Mouse (Mus musculus): ENCODE results near the gene Neu3. TPM values are rescaled to one million over a fixed set of nuclear protein-coding genes. Genes with fewer than 3 reads are reported as not detected.

Neu3 gene
- polyA plus RNA-seq, 2 experiments, result 3.0 to 3.2 TPM

DNA sequence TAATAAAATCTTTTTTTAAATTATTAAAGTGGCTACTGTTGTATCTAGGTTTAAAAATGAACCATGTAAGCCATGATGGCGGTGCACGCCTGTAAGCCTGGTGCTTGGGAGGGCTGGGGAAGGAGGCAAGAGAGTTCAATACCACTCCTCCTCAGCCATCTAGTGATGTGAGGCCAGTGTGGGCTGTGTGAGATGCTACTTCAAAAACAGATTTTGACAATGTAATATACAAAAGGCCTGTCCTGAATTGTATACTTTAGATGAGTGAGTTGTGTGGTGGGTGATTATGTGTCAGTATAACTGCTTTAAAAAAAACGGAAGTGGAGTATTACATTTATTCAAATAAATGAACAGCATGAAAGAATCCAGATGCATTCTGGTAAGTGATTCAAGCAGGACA is 41.4 kb downstream of the Neu3 start:
- peaks cover 16% of the 10 kb centered on the region for H3K4me1 ChIP-seq (ENCODE audit: control insufficient read depth, insufficient read depth, low read length)
- no peak overlapping the region for H3K27ac ChIP-seq (replicated peaks; ENCODE audit: low read depth, low read length)
- no peaks in the 10 kb centered on the region for H3K27me3 ChIP-seq (ENCODE audit: control insufficient read depth, insufficient read depth, low read length)
- DNase-seq (ENCODE audit: low spot score) (no peak), ATAC-seq (ENCODE audit: low FRiP score, low read depth) (no peak)
- no peak overlapping the region for H3K4me3 ChIP-seq (replicated peaks; ENCODE audit: low read length)
- H3K4me2 ChIP-seq (replicated peaks; ENCODE audit: low read depth, low read length, severe bottlenecking), result no peak overlapping the region
- H3K9ac ChIP-seq (ENCODE audit: low read depth, low read length, severe bottlenecking), result no peak overlapping the region
- WGBS, result 86% methylated on average over 3 of the region's 3 CpGs
- TF ChIP-seq POLR2A (IDR thresholded peaks at IDR 0.05; ENCODE audit: borderline replicate concordance, extremely low read depth, insufficient read depth, insufficient read length), result no peak
- H3K36me3 ChIP-seq (ENCODE audit: control insufficient read depth, insufficient read depth, low read length), result no peaks in the 10 kb centered on the region
- no peaks in the 10 kb centered on the region for H3K9me3 ChIP-seq (ENCODE audit: control insufficient read depth, low read length)

DNA sequence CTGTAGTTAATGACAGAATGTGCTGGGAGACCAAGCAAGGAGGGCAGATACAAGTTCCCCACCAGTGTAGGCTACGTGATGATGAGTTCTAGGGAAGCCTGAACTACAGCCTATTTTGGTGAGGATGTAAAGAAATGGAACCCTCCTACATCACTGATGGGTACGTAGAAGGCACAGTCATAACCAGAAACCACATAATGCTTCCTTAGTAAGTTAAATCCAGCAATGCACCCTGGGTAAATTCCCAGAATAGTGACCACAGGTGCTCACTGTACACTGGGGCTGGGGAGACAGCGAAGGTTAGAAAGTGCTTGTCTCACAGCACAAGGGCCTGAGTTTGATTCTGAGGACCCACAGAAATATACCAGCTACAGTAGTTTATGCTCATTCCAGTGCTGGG is 42.7 kb downstream of the Neu3 start:
- TF ChIP-seq POLR2A (IDR thresholded peaks at IDR 0.05; ENCODE audit: borderline replicate concordance, extremely low read depth, insufficient read depth, insufficient read length), result no peak
- WGBS, result 89% methylated on average over 3 of the region's 3 CpGs
- ATAC-seq (ENCODE audit: low FRiP score, low read depth), result no peak

DNA sequence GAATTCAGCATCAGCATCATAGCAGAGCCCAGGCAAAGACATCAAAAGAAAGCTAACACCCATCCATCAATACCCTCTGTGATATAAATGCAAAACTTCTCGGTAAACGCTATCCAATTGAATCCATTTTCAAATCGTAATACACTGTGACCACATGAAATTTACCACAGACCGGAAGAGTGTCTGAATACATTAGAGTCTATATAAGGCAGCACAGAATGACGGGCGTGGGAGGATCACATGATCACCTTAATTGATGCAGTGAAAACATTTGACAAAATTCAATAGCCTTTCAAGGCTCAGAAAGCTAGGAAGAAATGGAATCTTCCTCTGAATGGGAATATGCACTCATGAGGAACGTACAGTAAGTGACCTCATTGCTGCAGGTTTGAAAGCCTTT is 44.8 kb downstream of the Neu3 start:
- no peak overlapping the region for H3K9ac ChIP-seq (ENCODE audit: low read depth, low read length, severe bottlenecking)
- no peak overlapping the region for H3K27ac ChIP-seq (replicated peaks; ENCODE audit: low read depth, low read length)
- H3K4me3 ChIP-seq (replicated peaks; ENCODE audit: low read length), result no peak overlapping the region
- H3K4me2 ChIP-seq (replicated peaks; ENCODE audit: low read depth, low read length, severe bottlenecking), result no peak overlapping the region
- no peak for DNase-seq (ENCODE audit: low spot score)
- H3K27me3 ChIP-seq (ENCODE audit: control insufficient read depth, insufficient read depth, low read length), result no peaks in the 10 kb centered on the region
- H3K4me1 ChIP-seq (ENCODE audit: control insufficient read depth, insufficient read depth, low read length), result peaks cover 8% of the 10 kb centered on the region
- 84% methylated on average over 7 of the region's 7 CpGs for WGBS
- no peak for TF ChIP-seq POLR2A (IDR thresholded peaks at IDR 0.05; ENCODE audit: borderline replicate concordance, extremely low read depth, insufficient read depth, insufficient read length)
- no peak for ATAC-seq (ENCODE audit: low FRiP score, low read depth)
- H3K36me3 ChIP-seq (ENCODE audit: control insufficient read depth, insufficient read depth, low read length), result no peaks in the 10 kb centered on the region
- no peaks in the 10 kb centered on the region for H3K9me3 ChIP-seq (ENCODE audit: control insufficient read depth, low read length)

More for the DNA sequence above, 42.7 kb downstream of the Neu3 start:
- no peak for DNase-seq (ENCODE audit: low spot score)
- Histone ChIP-seq H3K9me3 (ENCODE audit: control insufficient read depth, low read length) (no peaks in the 10 kb centered on the region), H3K27me3 (ENCODE audit: control insufficient read depth, insufficient read depth, low read length) (no peaks in the 10 kb centered on the region), H3K4me1 (ENCODE audit: control insufficient read depth, insufficient read depth, low read length) (peaks cover 16% of the 10 kb centered on the region), H3K27ac (replicated peaks; ENCODE audit: low read depth, low read length) (no peak overlapping the region), H3K4me2 (replicated peaks; ENCODE audit: low read depth, low read length, severe bottlenecking) (no peak overlapping the region), H3K9ac (ENCODE audit: low read depth, low read length, severe bottlenecking) (no peak overlapping the region), H3K36me3 (ENCODE audit: control insufficient read depth, insufficient read depth, low read length) (no peaks in the 10 kb centered on the region), H3K4me3 (replicated peaks; ENCODE audit: low read length) (no peak overlapping the region)

DNA sequence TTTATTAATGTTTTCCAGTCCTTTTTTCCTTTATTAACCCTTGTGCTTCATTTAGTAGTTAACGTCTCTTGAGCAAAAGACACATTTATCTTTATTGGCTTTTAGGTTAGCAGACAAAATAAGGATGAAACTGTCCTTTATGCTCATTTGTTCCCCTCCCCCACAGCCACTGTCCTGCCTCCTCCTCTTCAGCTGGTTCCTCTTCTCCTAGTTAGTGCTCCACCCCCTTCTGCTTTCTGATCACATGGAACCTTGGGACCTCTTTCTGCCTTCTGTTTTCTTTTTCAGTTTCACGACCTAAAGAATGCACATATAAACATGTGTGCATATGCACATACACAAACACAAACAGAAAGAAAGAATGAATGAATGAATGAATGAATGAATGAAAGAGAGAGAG is 46.3 kb downstream of the Neu3 start:
- H3K4me2 ChIP-seq (replicated peaks; ENCODE audit: low read depth, low read length, severe bottlenecking), result no peak overlapping the region
- DNase-seq (ENCODE audit: low spot score) (no peak), ATAC-seq (ENCODE audit: low FRiP score, low read depth) (no peak)
- no peaks in the 10 kb centered on the region for H3K27me3 ChIP-seq (ENCODE audit: control insufficient read depth, insufficient read depth, low read length)
- 84% methylated on average over 2 of the region's 2 CpGs for WGBS
- no peak for TF ChIP-seq POLR2A (IDR thresholded peaks at IDR 0.05; ENCODE audit: borderline replicate concordance, extremely low read depth, insufficient read depth, insufficient read length)
- no peak overlapping the region for H3K4me3 ChIP-seq (replicated peaks; ENCODE audit: low read length)
- no peaks in the 10 kb centered on the region for H3K9me3 ChIP-seq (ENCODE audit: control insufficient read depth, low read length)
- no peak overlapping the region for H3K9ac ChIP-seq (ENCODE audit: low read depth, low read length, severe bottlenecking)
- no peaks in the 10 kb centered on the region for H3K36me3 ChIP-seq (ENCODE audit: control insufficient read depth, insufficient read depth, low read length)
- H3K4me1 ChIP-seq (ENCODE audit: control insufficient read depth, insufficient read depth, low read length), result no peaks in the 10 kb centered on the region
- no peak overlapping the region for H3K27ac ChIP-seq (replicated peaks; ENCODE audit: low read depth, low read length)

DNA sequence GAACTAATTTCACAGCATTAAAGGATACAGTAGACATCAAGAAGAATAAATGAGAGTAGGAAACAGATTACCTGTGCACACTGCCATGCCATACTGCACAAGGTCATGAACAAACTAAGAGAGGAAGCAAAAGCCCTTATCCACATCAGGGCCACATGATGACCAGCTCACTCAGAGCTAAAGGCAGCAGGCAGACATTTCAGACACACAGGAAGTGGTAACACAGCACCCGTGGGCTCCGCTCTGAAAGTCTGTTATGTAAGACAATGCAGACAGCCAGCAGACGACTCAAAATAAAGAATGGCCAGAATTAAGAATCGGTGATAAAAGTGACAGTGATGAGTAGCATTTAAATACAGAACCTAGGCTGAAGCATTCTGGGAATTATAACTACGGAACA is 46.8 kb downstream of the Neu3 start:
- Histone ChIP-seq H3K4me2 (replicated peaks; ENCODE audit: low read depth, low read length, severe bottlenecking) (no peak overlapping the region), H3K9ac (ENCODE audit: low read depth, low read length, severe bottlenecking) (no peak overlapping the region), H3K36me3 (ENCODE audit: control insufficient read depth, insufficient read depth, low read length) (no peaks in the 10 kb centered on the region), H3K4me3 (replicated peaks; ENCODE audit: low read length) (no peak overlapping the region), H3K27ac (replicated peaks; ENCODE audit: low read depth, low read length) (no peak overlapping the region), H3K9me3 (ENCODE audit: control insufficient read depth, low read length) (no peaks in the 10 kb centered on the region), H3K4me1 (ENCODE audit: control insufficient read depth, insufficient read depth, low read length) (no peaks in the 10 kb centered on the region), H3K27me3 (ENCODE audit: control insufficient read depth, insufficient read depth, low read length) (no peaks in the 10 kb centered on the region)
- DNase-seq (ENCODE audit: low spot score) (no peak), ATAC-seq (ENCODE audit: low FRiP score, low read depth) (no peak)
- 78% methylated on average over 5 of the region's 5 CpGs for WGBS
- TF ChIP-seq POLR2A (IDR thresholded peaks at IDR 0.05; ENCODE audit: borderline replicate concordance, extremely low read depth, insufficient read depth, insufficient read length), result no peak

DNA sequence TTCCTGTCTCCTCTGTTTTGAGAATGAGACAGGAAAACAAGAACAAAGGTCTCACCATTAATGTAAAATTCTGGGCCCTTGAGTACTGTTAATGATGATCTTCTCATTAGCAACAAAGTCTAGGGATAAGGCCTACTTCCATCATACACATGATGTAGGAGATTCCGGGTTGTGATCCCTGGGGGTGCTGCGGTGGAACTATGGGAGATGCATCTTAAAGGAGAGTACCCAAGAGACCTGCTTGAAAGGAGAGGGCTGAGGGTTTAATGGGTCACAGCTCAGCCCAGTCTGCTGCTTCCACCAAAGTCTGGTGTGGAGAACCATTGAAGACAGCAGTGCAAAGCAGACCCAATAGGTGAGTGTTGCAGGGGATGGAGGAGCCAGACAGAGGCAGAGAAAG is 65.0 kb downstream of the Neu3 start, which contains the start of gene Olfr521:
TSS of gene Olfr521 (plus strand) at position 301 of the 400 bp plus-strand sequence.
- WGBS, result 89% methylated on average over 2 of the region's 2 CpGs
- Histone ChIP-seq H3K4me2 (replicated peaks; ENCODE audit: low read depth, low read length, severe bottlenecking) (no peak within 1 kb of the TSS), H3K9me3 (ENCODE audit: control insufficient read depth, low read length) (peaks cover 10% of the 10 kb centered on the region; the same call in 1 of the 2 replicates)

More for the DNA sequence above, 65.0 kb downstream of the Neu3 start, which contains the start of gene Olfr521:
- Histone ChIP-seq H3K27ac (replicated peaks; ENCODE audit: low read depth, low read length) (no peak within 1 kb of the TSS), H3K36me3 (ENCODE audit: control insufficient read depth, insufficient read depth, low read length) (no peaks in the 10 kb centered on the region), H3K4me3 (replicated peaks; ENCODE audit: low read length) (no peak within 1 kb of the TSS), H3K9ac (ENCODE audit: low read depth, low read length, severe bottlenecking) (no peak within 1 kb of the TSS), H3K27me3 (ENCODE audit: control insufficient read depth, insufficient read depth, low read length) (no peaks in the 10 kb centered on the region), H3K4me1 (ENCODE audit: control insufficient read depth, insufficient read depth, low read length) (no peaks in the 10 kb centered on the region)
- no peak for DNase-seq (ENCODE audit: low spot score)
- ATAC-seq (ENCODE audit: low FRiP score, low read depth), result no peak
- TF ChIP-seq POLR2A (IDR thresholded peaks at IDR 0.05; ENCODE audit: borderline replicate concordance, extremely low read depth, insufficient read depth, insufficient read length), result no peak

Other genes starting within 250 kb of the Neu3 start
- gene Tpbgl, start 201.3 kb downstream of the Neu3 start, polyA plus RNA-seq (2012; rRNA removed), result 0.73 and 0.86 TPM in 2 replicates
- 0.45 and 0.48 TPM in 2 replicates for gene Tpbgl, start 201.3 kb downstream of the Neu3 start, polyA plus RNA-seq (2014; fragmentation: Nextera tagmentation; extraction: Ambion mirVana)
- 4.7 and 5.6 TPM in 2 replicates for gene Slco2b1, start 117.1 kb downstream of the Neu3 start, polyA plus RNA-seq (2012; rRNA removed)
- 3.1 and 3.2 TPM in 2 replicates for gene Slco2b1, start 117.1 kb downstream of the Neu3 start, polyA plus RNA-seq (2014; fragmentation: Nextera tagmentation; extraction: Ambion mirVana)
- gene Olfr520, start 98.1 kb downstream of the Neu3 start, polyA plus RNA-seq (2012; rRNA removed), result 0.19 TPM in 1 of 2 replicates, not detected in the other
- gene Olfr520, start 98.1 kb downstream of the Neu3 start, polyA plus RNA-seq (2014; fragmentation: Nextera tagmentation; extraction: Ambion mirVana), result not detected in 2 replicates
- gene Olfr521, start 64.9 kb downstream of the Neu3 start, polyA plus RNA-seq (2012; rRNA removed), result not detected in 2 replicates
- gene Olfr521, start 64.9 kb downstream of the Neu3 start, polyA plus RNA-seq (2014; fragmentation: Nextera tagmentation; extraction: Ambion mirVana), result not detected in 2 replicates
- gene Xrra1, start 30.7 kb upstream of the Neu3 start, polyA plus RNA-seq (2012; rRNA removed), result 0.20 and 0.28 TPM in 2 replicates
- 0.23 and 0.25 TPM in 2 replicates for gene Xrra1, start 30.7 kb upstream of the Neu3 start, polyA plus RNA-seq (2014; fragmentation: Nextera tagmentation; extraction: Ambion mirVana)
- gene Spcs2, start 35.0 kb upstream of the Neu3 start, polyA plus RNA-seq (2012; rRNA removed), result 95.1 and 115 TPM in 2 replicates
- gene Spcs2, start 35.0 kb upstream of the Neu3 start, polyA plus RNA-seq (2014; fragmentation: Nextera tagmentation; extraction: Ambion mirVana), result 293 and 301 TPM in 2 replicates
- gene Rnf169, start 152.0 kb upstream of the Neu3 start, polyA plus RNA-seq (2012; rRNA removed), result 9.7 and 10.5 TPM in 2 replicates
- gene Rnf169, start 152.0 kb upstream of the Neu3 start, polyA plus RNA-seq (2014; fragmentation: Nextera tagmentation; extraction: Ambion mirVana), result 7.3 and 9.6 TPM in 2 replicates
- gene Chrdl2, start 177.8 kb upstream of the Neu3 start, polyA plus RNA-seq (2012; rRNA removed), result 4.0 and 4.6 TPM in 2 replicates
- 2.1 and 2.6 TPM in 2 replicates for gene Chrdl2, start 177.8 kb upstream of the Neu3 start, polyA plus RNA-seq (2014; fragmentation: Nextera tagmentation; extraction: Ambion mirVana)

All from limb, embryonic 14.5 days (tissue).